Mouse (Mus musculus): Measurements from ENCODE around the gene Dennd6a.
"Not testable (repeated sequence)": the region's sequence is repeated elsewhere in the genome, so short reads cannot be mapped to it uniquely, and the experiment has no call there.

The Dennd6a gene

DNA sequence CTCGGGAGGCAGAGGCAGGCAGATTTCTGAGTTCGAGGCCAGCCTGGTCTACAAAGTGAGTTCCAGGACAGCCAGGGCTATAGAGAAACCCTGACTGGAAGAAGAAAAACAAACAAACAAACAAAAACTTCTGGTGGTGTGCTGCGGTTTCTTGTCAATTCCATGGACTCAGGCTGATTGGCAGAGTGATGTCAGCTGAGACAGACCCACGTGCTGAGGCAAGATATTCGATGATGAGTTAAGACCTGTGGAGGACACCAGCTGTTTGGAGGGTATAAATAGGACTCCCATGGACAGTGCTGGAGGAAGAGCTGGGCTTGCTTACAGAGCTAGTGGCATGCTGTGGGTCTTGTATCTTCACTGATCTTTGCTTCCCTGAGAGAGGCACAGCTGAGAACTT lies at the start of gene Dennd6a:
Dennd6a (plus strand) TSS at position 301 of the 400 bp plus-strand sequence.
- not testable (repeated sequence) for DNase-seq (ENCODE audit: low spot score in 2 of 2)

DNA sequence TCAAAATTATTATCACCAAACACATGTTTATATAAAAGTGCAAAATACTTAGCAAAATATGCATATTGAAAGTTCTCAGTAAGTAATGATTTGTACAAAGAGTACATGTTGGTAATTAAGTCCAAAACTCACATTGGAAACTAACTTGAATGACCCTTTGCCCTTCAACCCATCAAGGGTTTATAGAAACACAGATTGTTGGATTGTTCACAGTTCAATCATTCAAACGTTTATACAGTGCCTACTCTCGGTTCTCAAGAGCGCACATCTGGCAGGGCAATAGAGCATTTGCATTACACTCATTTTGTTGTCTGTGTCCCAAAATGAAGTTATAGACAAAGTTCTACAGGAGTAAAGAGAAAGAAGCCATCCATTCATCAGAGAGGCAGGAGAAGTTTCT lies 47.7 kb upstream of the Dennd6a start:
- no peak for DNase-seq (ENCODE audit: low spot score in 2 of 2)

DNA sequence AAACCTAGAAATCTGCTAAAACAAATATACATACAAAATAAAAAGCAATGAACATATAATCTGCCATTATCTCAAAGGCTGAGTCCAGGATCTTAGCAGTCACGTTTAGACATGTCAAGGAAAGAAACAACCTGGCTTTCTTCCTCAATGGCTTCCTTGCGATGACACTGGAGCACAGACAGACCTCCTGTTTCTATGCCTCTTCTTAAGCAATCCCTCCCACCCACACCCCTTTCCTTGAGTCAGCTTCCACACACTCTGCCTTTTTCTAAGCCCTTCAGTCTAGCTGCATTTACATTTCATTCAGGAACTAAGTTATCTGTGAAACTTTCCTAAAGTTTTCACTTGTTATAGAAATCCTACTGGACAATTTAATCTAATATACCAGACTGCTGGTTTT lies 45.4 kb upstream of the Dennd6a start:
- DNase-seq (ENCODE audit: low spot score in 2 of 2), result no peak

DNA sequence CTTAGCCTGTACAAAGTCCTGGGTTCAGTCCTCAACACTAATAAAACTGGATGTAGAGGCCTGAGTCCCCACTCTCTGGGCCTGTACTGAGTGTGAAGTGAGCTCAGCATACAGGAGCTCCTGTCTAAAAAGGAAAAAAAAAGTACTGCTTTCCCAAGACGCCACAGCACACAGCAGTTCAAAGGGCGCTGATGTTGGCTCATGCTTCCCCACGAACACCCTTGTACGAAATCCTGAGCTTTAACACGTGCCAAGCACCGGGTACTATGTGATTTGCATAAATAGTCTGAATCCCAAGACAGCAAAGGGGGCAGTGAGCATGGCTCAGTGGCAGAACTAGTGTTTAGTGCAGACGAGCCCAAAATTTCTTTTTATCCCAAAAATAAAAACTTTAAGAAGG lies 43.3 kb upstream of the Dennd6a start:
- no peak for DNase-seq (ENCODE audit: low spot score in 2 of 2)

DNA sequence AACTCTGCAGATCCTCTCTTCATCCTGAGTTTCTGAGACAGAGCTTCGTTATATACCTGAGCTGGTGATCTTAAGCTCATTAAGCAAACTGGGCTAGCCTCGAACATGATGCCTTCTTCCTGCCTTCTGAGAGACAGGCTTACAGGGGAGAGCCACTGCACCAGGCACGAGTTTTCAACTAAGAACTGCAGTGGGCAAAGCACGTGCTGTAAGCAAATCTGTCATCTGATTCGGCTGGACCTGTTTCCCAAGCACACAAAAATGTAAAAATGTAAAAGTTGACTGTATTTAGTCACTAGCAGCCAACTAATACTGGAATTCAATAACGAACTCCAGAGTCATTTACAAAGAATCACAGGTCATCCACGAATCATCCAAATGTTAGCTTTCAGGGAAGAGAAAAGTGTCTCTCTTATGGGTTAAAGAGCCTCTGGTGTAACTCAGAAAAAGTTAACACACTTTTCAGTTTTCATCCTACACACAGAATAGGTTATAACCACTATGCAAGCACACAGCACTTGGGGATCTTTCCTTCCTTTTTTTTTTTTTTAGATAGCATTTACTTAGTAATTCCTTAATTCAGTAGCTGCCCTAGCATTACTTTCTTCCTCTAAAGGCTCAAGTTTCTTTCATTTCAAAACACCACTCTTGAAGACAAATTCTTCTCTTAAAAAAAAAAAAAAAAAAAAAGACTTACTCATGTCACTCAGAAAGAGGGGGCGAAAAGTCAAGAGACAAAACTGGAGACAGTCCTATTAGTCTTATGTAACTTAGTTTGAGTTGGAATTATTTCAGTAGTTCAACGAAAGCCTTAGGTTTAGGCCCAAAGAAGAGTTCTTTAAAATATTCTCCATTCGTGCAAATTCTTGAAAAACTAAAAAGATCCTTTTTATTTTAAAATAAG lies 42.0 kb upstream of the Dennd6a start:
- DNase-seq (ENCODE audit: low spot score in 2 of 2), result no peak

DNA sequence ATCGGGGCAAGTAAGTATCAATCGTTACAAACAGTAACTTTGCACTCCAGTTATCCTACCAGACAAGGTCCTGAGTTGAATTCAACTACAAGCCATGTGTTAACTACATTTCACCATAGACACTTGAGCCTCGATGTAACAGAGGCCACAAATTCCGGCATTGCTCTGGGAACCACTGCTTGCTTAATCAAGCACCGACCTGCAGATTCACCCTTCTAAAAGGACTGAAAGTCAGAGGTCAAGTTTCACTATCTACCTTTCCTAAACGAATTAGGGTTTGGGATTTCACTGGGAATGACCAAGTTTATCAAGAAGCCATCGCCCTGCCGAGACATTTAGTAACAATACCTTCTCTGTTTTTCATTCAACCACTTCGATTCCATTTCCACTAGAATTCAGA lies 40.9 kb upstream of the Dennd6a start:
- no peak for DNase-seq (ENCODE audit: low spot score in 2 of 2)

DNA sequence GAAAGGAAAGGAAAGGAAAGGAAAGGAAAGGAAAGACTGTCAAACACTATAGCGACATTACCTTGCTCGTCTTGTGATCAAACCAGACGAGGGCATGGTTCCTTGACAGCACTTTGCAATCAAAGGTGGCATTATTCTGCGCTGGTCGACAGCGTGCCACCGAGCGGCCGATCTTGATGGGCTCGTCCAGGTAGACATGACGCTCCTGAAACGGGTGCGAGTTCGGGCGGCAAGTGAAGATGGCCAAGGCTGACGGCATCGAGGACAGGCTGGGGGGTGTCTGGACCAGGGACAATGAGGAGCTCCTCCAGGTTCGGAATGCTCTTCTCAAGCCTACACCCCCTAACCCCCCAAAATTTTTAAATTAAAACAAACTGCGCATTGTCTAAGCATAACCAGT lies 40.4 kb upstream of the Dennd6a start:
- DNase-seq (ENCODE audit: low spot score in 2 of 2), result peak; percentile 9 to 20

DNA sequence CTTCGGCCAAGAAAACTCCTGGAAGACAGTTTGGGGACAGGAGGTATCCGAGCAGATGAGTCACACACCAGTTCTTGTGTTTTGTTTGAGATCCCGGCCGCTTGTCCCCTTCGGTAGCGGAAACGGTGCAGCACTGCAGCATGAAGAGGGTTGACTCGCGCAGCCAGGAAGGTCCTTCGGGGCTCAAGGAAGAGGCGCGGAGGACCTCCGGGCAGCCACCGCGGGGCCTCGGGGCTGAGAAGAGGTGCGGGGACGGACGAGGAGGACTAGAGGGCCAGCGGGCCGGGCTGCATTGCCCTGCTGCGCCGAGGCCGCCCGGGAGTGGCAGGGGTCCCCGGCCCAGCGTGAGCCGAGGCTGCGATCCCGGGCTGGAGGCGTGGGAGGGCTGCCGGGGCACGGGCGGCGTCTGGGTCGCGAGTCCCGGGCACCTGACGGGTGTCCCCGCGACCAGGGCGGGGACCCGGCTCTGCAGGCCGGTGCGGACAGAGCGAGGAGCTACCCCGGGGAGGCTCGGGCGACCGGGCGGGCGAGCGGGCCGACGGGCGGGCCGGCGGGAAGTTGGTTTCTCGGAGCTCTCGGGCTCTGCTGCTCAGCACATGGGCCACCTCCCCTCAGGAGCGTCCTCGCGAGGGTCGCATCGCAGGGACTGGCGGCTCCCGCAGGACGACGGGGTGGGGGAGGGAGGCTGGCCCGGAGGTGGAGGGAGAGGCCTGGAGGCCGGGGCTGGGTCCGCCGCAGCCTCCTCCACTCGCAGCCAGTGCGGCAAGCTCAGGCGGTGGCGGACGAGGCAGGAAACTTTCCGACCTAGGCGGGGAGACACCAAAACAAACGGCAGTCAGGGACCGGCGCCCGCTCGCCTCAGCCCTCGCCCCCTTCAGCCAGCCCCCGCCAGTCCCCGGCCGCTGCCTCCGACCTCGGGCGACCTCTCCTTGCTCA lies 39.6 kb upstream of the Dennd6a start:
- DNase-seq (ENCODE audit: low spot score in 2 of 2), result peak; percentile 52 to 53

DNA sequence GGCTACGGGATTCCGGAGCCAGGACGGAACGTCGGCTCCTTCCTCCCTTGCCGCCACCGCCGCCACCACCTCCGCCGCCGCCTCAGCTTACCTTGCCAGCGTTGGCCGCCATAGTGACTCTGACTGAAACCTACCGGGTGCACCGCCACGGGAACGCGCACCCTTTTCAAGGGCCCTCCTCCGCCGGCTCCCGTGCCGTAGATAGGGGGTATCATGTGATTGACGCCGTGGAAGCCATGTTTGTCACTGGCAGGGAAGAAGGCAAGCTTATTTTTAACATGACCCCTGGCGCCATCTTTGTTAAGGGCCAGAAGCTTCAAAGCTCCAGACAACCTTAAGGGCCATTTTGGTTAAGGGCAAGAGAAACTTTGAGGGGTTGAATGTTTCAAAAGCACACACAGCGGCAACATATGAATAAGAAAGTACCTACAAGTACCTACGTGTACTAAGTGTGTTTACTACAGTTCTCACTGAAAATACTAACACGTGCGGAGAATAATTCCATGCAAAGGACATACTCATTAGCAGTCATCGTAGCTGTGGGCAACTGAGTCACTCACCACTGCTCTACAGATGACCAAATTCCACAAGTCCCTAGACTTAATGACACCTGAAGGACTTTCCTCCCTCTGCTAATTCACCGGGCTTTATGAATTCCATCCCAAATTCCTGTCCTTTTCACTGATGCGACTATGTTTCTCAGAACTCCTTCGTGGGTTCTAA lies 38.7 kb upstream of the Dennd6a start, which contains the start of gene Slmap:
Slmap (minus strand) TSS at position 175 of the 723 bp plus-strand sequence.
- DNase-seq (ENCODE audit: low spot score in 2 of 2), result peak; percentile 98 to 99

DNA sequence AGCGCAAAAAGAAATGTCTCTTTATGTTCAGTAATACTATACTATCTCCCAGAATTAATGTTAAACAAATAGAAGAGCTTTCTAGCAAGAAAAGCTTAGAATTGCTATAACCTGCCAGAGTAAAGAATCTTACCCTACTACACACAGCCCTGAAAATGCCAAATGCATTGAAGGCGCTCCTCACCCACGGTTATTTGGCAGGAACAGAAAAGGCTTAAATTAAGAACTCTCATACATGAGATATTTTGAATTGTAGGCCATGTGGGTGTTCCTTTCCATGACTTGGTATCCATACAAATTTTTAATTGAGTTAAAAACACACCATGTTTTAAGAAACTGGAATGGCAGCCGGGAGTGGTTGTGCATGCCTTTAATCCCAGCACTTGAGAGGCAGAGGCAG lies 34.4 kb upstream of the Dennd6a start:
- no peak for DNase-seq (ENCODE audit: low spot score in 2 of 2)

DNA sequence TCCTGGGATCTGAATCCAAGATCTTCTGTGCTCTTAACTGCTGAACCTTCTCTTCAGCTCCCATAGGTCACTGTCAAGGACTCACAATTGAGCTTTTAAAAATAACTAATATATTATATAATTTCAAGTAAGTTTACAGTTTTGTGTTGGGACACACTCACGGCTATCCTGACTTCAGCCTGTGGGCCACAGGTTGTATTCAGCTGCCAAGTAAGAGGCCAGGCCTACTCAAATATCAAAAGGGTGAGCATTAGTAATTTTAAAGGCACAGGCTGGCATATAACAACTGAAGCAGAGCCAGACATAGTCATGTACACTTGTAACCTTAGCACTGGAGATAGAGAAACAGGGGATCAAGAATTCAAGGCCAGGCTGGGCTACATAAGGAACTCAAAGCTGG lies 33.1 kb upstream of the Dennd6a start:
- DNase-seq (ENCODE audit: low spot score in 2 of 2), result no peak

DNA sequence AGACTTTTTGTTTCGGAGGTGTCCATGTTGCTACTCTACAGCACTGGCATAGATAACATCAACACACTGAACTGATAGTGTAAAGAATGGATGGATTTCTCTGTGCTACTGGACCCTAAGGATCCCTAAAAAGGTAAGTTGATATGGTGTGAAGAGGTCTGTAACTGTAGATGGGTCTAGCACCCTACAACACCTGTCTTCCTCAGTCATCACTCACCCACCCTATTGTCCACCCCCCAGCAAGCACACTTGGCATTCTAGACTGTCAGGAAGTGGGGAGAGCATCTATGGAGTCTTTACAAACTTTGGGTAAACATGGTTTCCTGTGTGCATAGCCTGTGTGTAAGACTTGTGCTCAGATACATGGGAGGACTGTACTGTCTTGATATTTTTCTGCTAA lies 31.5 kb upstream of the Dennd6a start:
- DNase-seq (ENCODE audit: low spot score in 2 of 2), result no peak

DNA sequence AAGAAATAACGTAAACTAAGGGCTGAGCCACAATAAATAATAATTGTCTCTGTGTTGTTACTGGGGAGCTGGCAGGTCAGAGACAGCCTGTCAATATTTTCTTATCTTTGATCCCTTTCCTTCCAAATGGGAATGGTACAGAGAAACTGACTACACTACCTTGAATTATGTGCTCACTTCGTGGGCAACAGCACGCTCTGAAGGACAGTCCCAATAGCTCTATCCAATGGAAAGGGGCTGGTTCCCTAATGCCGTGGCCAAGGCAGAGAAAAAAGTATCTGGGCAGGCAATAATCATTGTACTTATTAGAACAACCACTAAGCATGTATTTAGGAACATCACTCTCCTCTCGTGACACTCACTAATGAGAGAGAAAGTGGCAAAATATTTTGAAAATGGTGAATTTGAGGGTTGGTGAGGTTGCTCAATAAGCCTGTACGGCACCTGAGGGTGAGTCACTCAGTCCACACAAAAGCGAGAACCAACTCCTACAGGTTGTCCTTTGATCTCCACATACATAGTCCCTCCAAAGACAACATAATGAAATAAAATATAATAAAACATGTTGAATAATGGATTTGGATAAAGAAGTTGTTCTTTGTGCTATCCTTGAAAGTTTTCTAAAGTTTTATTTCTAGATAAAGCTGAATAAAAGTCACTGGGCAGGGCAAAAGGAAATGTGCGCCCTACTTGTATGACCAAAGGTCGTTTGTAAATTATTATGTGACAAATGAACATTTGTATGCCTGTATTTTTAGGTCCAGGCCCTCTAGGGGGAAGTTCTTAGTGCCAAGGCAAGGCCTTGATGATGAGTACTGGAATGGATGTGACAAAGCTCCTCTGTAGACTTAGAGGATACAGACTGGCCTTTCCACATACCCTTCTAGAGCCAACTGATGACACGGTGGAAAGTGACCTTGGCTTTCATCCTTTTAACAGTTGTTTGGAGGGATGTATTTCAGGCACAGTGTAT lies 25.9 kb upstream of the Dennd6a start:
- no peak for DNase-seq (ENCODE audit: low spot score in 2 of 2)

DNA sequence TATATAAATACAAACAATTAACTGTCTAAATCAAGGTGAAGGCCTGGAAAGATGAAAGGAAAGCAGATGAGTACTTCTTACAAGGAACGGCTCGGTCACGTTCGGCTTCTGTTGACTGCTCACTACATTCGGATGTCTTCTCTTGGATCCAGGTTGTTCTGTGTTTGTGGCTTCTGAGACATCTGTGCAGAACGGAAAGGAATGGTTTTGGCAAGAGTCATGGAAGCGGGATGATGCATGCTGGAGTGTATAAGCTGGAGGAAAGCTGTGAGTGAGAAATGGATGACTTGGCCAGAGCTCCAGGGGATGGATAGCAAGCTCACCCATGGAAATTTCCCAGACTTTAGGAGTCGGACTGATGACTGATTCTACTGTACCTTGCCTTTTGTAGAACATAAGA lies 22.9 kb upstream of the Dennd6a start:
- DNase-seq (ENCODE audit: low spot score in 2 of 2), result no peak

DNA sequence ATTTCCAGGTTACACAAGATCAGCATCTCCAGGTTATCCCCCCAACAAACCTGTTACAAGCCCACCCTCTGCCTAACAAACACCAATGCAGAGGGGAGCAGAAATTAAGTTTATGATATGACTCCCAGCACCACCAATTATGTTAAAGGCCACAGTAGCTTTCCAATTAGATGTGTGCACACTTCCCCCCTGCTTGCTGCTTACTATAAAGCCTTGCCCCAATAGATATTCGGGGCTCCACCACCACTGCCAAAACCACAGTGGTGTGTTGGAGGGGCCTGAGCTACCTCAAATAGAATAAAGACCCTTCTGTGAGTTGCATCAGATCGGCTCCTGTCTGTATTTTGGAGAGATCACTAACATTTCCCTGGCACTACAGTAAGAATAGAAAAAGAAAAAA lies 21.2 kb upstream of the Dennd6a start:
- no peak for DNase-seq (ENCODE audit: low spot score in 2 of 2)

DNA sequence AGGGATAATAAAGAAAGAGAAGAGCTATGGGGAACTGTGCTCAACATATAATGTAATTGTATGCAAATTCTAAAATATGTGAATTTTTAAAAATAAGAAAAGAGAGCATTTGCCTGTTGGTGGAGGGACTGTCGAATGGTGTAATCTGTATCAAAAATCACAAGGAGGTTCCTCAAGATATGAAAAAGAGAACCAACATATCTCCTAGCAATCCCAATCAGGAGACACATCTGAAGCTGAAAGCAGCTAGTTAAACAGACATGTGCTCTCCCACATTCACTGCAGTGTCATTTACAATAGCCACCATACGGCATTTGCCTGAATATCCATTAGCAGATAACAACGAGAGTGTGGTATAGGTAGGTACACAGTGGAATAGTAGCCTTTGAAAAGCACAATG lies 20.8 kb upstream of the Dennd6a start:
- DNase-seq (ENCODE audit: low spot score in 2 of 2), result no peak

DNA sequence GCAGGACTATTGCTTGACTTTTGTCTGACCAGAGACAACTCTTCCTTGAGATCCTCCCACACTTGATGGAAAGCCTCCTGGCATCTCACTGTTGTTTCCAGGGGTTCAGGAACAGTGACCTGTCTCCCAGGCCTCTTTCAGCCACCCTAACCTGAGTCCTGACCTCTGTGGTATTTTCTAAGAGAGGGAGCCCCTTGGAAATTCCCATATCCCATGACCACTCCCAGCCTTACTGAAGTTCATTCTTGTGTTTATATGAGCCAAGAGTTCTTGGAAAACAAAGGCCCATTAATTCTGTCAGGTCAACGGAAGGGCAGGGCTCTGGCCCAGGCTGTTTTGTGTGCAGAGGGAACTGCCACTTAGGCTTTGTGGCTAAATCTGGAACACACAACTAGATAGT lies 16.1 kb upstream of the Dennd6a start:
- DNase-seq (ENCODE audit: low spot score in 2 of 2), result no peak

DNA sequence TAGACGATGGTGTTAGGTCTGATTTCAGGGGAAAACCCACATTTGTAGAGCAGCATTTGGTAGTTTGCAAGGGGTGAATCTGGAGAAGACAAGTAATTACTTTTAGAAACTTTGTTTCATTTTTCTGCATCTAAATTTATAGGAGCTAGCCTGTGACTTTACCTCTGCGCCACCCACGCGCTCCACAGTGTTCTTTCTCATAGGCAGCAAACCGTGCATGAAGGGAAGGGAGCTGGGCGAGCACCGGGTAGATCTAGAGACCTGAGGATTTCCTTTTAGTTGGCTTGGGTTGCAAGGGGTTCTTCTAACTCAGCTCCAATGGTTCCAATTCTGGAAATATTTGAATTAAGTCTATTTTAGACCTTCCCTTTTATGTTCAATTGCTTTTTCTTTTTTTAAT lies 15.1 kb upstream of the Dennd6a start:
- no peak for DNase-seq (ENCODE audit: low spot score in 2 of 2)

DNA sequence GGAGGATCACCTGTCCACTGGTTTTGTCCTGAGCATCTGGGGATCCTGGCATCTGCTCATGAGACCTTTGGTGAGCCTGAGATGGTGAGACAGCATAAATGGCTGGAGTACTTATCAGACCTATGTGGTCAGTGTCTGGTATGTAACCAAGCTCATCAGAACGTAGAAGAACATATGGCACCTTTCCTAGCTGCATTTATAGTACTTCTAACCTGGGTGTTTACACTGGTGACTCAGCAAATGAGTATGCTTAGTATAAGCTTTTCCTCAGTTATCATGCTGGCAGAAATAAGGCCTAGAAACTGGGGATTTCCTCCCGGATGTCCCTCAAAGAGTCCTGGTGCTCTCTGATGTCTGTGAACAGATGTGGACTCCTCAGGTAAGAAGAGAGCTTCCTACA lies 11.4 kb upstream of the Dennd6a start:
- DNase-seq (ENCODE audit: low spot score in 2 of 2), result no peak

DNA sequence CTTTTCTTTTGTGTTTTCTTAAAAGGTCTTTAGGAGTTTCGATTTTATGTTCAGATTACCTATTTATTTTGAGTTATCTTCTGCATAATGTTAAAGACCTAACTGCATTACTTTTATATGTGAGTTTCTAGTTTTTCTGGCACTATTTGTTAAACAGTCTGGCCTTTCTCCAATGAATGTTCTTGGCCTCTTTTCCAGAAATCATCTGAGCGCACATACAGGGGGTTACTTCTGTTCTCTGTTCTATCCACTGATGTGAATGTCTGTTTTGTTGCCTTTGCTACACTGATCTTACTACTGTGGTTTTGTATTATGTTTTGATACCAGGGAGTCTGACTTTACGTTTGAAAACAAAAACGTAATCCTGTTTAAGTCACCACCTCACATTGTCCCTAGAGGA lies 3.8 kb upstream of the Dennd6a start:
- DNase-seq (ENCODE audit: low spot score in 2 of 2), result no peak
